ENCODE assay signal across 16 mouse cellular contexts in genomic region chr3:148947805-148948405, GRCm38 (mm10). TPM values are rescaled to one million over a fixed set of nuclear protein-coding genes. Genes with fewer than 3 reads are reported as not detected.
DNase-seq lines count a peak whose midpoint lies in the region; ATAC-seq lines count a peak whose summit lies in the region.
"Had no signal": no experiment of that assay in that cellular context is flagged by ENCODE, and none has a peak within 500 bp of the region (broad histone marks: within the 10 kb centered on the region; RNA-seq: fewer than 3 reads in every experiment).

No protein-coding gene starts in this region.

- no peaks in the 10 kb centered on the region for H3K27me3 ChIP-seq in forebrain, embryonic 13.5 days
- no peaks in the 10 kb centered on the region for H3K27me3 ChIP-seq in forebrain, embryonic 10.5 days (ENCODE audit: poor library complexity, severe bottlenecking)
- H3K27me3 ChIP-seq in neural tube, embryonic 12.5 days (replicated peaks) = no peaks in the 10 kb centered on the region
- no peaks in the 10 kb centered on the region for H3K27me3 ChIP-seq in midbrain, embryonic 13.5 days
- H3K27me3 ChIP-seq: CH12.LX; limb, embryonic 12.5 days had no signal

- no peak overlapping the region for H3K9ac ChIP-seq in forebrain, embryonic 13.5 days
- H3K9ac ChIP-seq in neural tube, embryonic 12.5 days = no peak overlapping the region
- no peak overlapping the region for H3K9ac ChIP-seq in midbrain, embryonic 13.5 days (replicated peaks)
- H3K9ac ChIP-seq: limb, embryonic 12.5 days; liver, embryonic 14.5 days had no signal

- peaks cover 52% of the 10 kb centered on the region for H3K4me1 ChIP-seq in forebrain, embryonic 13.5 days
- peaks cover 87% of the 10 kb centered on the region for H3K4me1 ChIP-seq in forebrain, embryonic 10.5 days
- H3K4me1 ChIP-seq in neural tube, embryonic 12.5 days = peaks cover 41% of the 10 kb centered on the region
- peaks cover 66% of the 10 kb centered on the region for H3K4me1 ChIP-seq in midbrain, embryonic 13.5 days (replicated peaks)

- no peak for DNase-seq in forebrain, embryonic 10.5 days (ENCODE audit: extremely low spot score, low spot score)
- no peak for DNase-seq in neural tube, embryonic 10.5 days (ENCODE audit: extremely low spot score, low spot score)
- no peak for DNase-seq in ovary, adult 18-20 months (ENCODE audit: low spot score)
- no peak for DNase-seq in right cerebral cortex, adult 2 months (ENCODE audit: low spot score in 2 of 2)
- DNase-seq in left cerebral cortex, postnatal 14 days (ENCODE audit: low spot score in 2 of 2) = no peak
- DNase-seq: cerebellum, postnatal 14 days; gastrocnemius, postnatal 25 days; kidney, adult 18-20 months; kidney, postnatal 25 days had no signal

- WGBS in forebrain, embryonic 13.5 days = 37% methylated on average over 9 of the region's 9 CpGs
- WGBS in forebrain, embryonic 10.5 days = 58% methylated on average over 9 of the region's 9 CpGs
- 27% methylated on average over 9 of the region's 9 CpGs for WGBS in neural tube, embryonic 12.5 days
- 19% methylated on average over 9 of the region's 9 CpGs for WGBS in midbrain, embryonic 13.5 days

- H3K4me3 ChIP-seq in forebrain, embryonic 13.5 days = no peak overlapping the region
- no peak overlapping the region for H3K4me3 ChIP-seq in forebrain, embryonic 10.5 days
- H3K4me3 ChIP-seq in neural tube, embryonic 12.5 days = no peak overlapping the region
- no peak overlapping the region for H3K4me3 ChIP-seq in midbrain, embryonic 13.5 days (replicated peaks)
- H3K4me3 ChIP-seq: left cerebral cortex, adult 2 months; limb, embryonic 12.5 days had no signal

- intact Hi-C loops in left cerebral cortex, postnatal 14 days (cut with DNase I) = no loop called here

- H3K4me2 ChIP-seq in forebrain, embryonic 13.5 days = no peak overlapping the region; the same call in 1 of the 2 replicates
- peak overlapping the region; percentile 24; the same call in 1 of the 2 replicates for H3K4me2 ChIP-seq in neural tube, embryonic 12.5 days (replicated peaks)
- no peak overlapping the region; the same call in 1 of the 2 replicates for H3K4me2 ChIP-seq in midbrain, embryonic 13.5 days (replicated peaks)
- H3K4me2 ChIP-seq: limb, embryonic 12.5 days had no signal

- H3K36me3 ChIP-seq in forebrain, embryonic 13.5 days (ENCODE audit: poor library complexity, severe bottlenecking) = peaks cover 3% of the 10 kb centered on the region; the same call in 1 of the 2 replicates
- peaks cover 20% of the 10 kb centered on the region for H3K36me3 ChIP-seq in forebrain, embryonic 10.5 days (replicated peaks)
- 0 out of 2 replicates have a peak, but pooled peaks cover 3% of the 10 kb centered on the region for H3K36me3 ChIP-seq in neural tube, embryonic 12.5 days
- H3K36me3 ChIP-seq in midbrain, embryonic 13.5 days = 0 out of 2 replicates have a peak, but pooled peaks cover 7% of the 10 kb centered on the region

- no peak for ATAC-seq in forebrain, embryonic 13.5 days
- peak; percentile 39; the same call in 1 of the 2 replicates for ATAC-seq in neural tube, embryonic 12.5 days (ENCODE audit: low FRiP score, low read depth)
- peak; percentile 85 for ATAC-seq in midbrain, embryonic 13.5 days

- peak overlapping the region; percentile 48 for H3K27ac ChIP-seq in forebrain, embryonic 13.5 days
- H3K27ac ChIP-seq in forebrain, embryonic 10.5 days = no peak overlapping the region
- no peak overlapping the region for H3K27ac ChIP-seq in neural tube, embryonic 12.5 days
- no peak overlapping the region for H3K27ac ChIP-seq in midbrain, embryonic 13.5 days
- H3K27ac ChIP-seq: left cerebral cortex, adult 2 months; limb, embryonic 12.5 days; liver, embryonic 14.5 days had no signal

- no peaks in the 10 kb centered on the region for H3K9me3 ChIP-seq in forebrain, embryonic 13.5 days (replicated peaks)
- no peaks in the 10 kb centered on the region for H3K9me3 ChIP-seq in forebrain, embryonic 10.5 days
- H3K9me3 ChIP-seq in neural tube, embryonic 12.5 days = no peaks in the 10 kb centered on the region
- H3K9me3 ChIP-seq in midbrain, embryonic 13.5 days = no peaks in the 10 kb centered on the region
- H3K9me3 ChIP-seq: limb, embryonic 12.5 days had no signal

RNA-seq across cellular contexts. Expression of gene Adgrl2, which starts 42.5 kb away (rescaled TPM):
- 70.1 and 76.1 TPM in 2 replicates for polyA plus RNA-seq in forebrain, embryonic 13.5 days (2015; fragmentation: Nextera tagmentation; extraction: Ambion mirVana)
- 78.1 and 81.6 TPM in 2 replicates for polyA plus RNA-seq in forebrain, embryonic 10.5 days (2016; fragmentation: Nextera tagmentation; extraction: Ambion mirVana)
- 100 and 102 TPM in 2 replicates for polyA plus RNA-seq in neural tube, embryonic 12.5 days (2016; fragmentation: Nextera tagmentation; extraction: Ambion mirVana)
- polyA plus RNA-seq in midbrain, embryonic 13.5 days (2015; fragmentation: Nextera tagmentation; extraction: Ambion mirVana) = 120 and 125 TPM in 2 replicates
- 100 to 1,000 TPM; 142 to 151 TPM for total RNA-seq in left cerebral cortex, postnatal 14 days (2021)
